Mouse (Mus musculus): ENCODE measurements at regions not wholly inside any gene's neighbourhood (a gene's known extent, or its start where the extent isn't known, plus 50 kb on each side); places are given as distances from the start of the nearest gene placed in this dataset.

DNA sequence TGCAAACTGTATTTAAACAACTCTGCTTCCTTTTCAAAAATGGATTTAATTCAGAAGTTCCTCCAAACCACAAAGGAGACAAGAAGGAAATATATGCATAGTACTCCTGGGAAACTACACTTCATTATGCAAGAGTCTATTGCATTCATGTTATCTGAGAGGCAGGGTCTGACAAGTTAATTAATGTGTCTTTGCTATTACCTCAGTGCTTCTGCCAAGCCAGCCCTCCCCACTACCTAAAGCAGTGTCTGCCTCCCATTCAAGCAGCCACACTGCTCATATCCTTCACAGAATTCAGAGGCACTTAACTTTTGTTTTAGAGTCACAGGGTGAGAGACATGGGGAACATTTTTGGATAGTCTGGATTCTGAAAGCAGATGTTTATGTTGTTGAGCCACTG lies 58.6 kb upstream of the C9orf72 start:
- intact Hi-C loops (cut with DNase I) = no loop called here
- Histone ChIP-seq H3K79me2 (replicated peaks; ENCODE audit: control insufficient read depth, insufficient read depth, low read length) (no peaks in the 10 kb centered on the region), H3K4me3 (no peak overlapping the region), H3K9ac (ENCODE audit: low read depth, low read length) (no peak overlapping the region), H3K27ac (no peak overlapping the region), H3K36me3 (ENCODE audit: control insufficient read depth, insufficient read depth, low read length) (no peaks in the 10 kb centered on the region), H3K27me3 (ENCODE audit: control insufficient read depth, insufficient read depth, low read length) (no peaks in the 10 kb centered on the region), H3K4me1 (ENCODE audit: control insufficient read depth, insufficient read depth, low read length) (no peaks in the 10 kb centered on the region)
- no peak for TF ChIP-seq EP300 (IDR thresholded peaks at IDR 0.05; ENCODE audit: insufficient read depth, low read depth, low read length)
- no peak for TF ChIP-seq CTCF (IDR thresholded peaks at IDR 0.05)
- no peak for TF ChIP-seq POLR2A (IDR thresholded peaks at IDR 0.05; ENCODE audit: insufficient read depth, low read depth, low read length)
- no peak for DNase-seq

Data from heart, adult 2 months (tissue).